Mouse (Mus musculus): ENCODE measurements around the gene Rassf10.
"Not testable (repeated sequence)": the region's sequence is repeated elsewhere in the genome, so short reads cannot be mapped to it uniquely, and the experiment has no call there.

Rassf10 gene

GRCm38 (mm10) chr7:112953777-112954291 lies at the start of gene Rassf10:
Rassf10 (plus strand) TSS chr7:112953962.
- no peak for DNase-seq (ENCODE audit: low read depth)

- no peak for DNase-seq (ENCODE audit: low read depth)
Measured at GRCm38 (mm10) chr7:112906848-112907247, 46.9 kb upstream of the Rassf10 start.

- no peak for DNase-seq (ENCODE audit: low read depth)
Measured at GRCm38 (mm10) chr7:112907468-112907867, 46.3 kb upstream of the Rassf10 start.

GRCm38 (mm10) chr7:112909164-112909563 lies 44.6 kb upstream of the Rassf10 start:
- DNase-seq (ENCODE audit: low read depth), result no peak

- no peak for DNase-seq (ENCODE audit: low read depth)
Measured at GRCm38 (mm10) chr7:112912969-112913368, 40.8 kb upstream of the Rassf10 start.

GRCm38 (mm10) chr7:112915571-112915970 lies 38.2 kb upstream of the Rassf10 start:
- no peak for DNase-seq (ENCODE audit: low read depth)

- DNase-seq (ENCODE audit: low read depth), result no peak
Measured at GRCm38 (mm10) chr7:112917613-112918278, 36.0 kb upstream of the Rassf10 start.

- no peak for DNase-seq (ENCODE audit: low read depth)
Measured at GRCm38 (mm10) chr7:112918279-112918991, 35.3 kb upstream of the Rassf10 start.

GRCm38 (mm10) chr7:112919845-112920244 lies 33.9 kb upstream of the Rassf10 start:
- peak; percentile 8 for DNase-seq (ENCODE audit: low read depth)

GRCm38 (mm10) chr7:112922801-112923200 lies 31.0 kb upstream of the Rassf10 start:
- no peak for DNase-seq (ENCODE audit: low read depth)

- no peak for DNase-seq (ENCODE audit: low read depth)
Measured at GRCm38 (mm10) chr7:112923712-112924111, 30.1 kb upstream of the Rassf10 start.

GRCm38 (mm10) chr7:112930669-112931068 lies 23.1 kb upstream of the Rassf10 start:
- DNase-seq (ENCODE audit: low read depth), result no peak

- not testable (repeated sequence) for DNase-seq (ENCODE audit: low read depth)
Measured at GRCm38 (mm10) chr7:112935876-112936275, 17.9 kb upstream of the Rassf10 start.

GRCm38 (mm10) chr7:112937089-112937488 lies 16.7 kb upstream of the Rassf10 start:
- no peak for DNase-seq (ENCODE audit: low read depth)

- no peak for DNase-seq (ENCODE audit: low read depth)
Measured at GRCm38 (mm10) chr7:112938959-112939358, 14.8 kb upstream of the Rassf10 start.

- no peak for DNase-seq (ENCODE audit: low read depth)
Measured at GRCm38 (mm10) chr7:112942567-112942966, 11.2 kb upstream of the Rassf10 start.

- DNase-seq (ENCODE audit: low read depth), result no peak
Measured at GRCm38 (mm10) chr7:112943056-112943455, 10.7 kb upstream of the Rassf10 start.

- DNase-seq (ENCODE audit: low read depth), result no peak
Measured at GRCm38 (mm10) chr7:112946706-112947105, 7.1 kb upstream of the Rassf10 start.

GRCm38 (mm10) chr7:112954351-112955102 lies 765 bp downstream of the Rassf10 start:
- no peak for DNase-seq (ENCODE audit: low read depth)

GRCm38 (mm10) chr7:112955103-112955827 lies 1.5 kb downstream of the Rassf10 start:
- DNase-seq (ENCODE audit: low read depth), result no peak

GRCm38 (mm10) chr7:112955955-112956354 lies 2.2 kb downstream of the Rassf10 start:
- DNase-seq (ENCODE audit: low read depth), result no peak

GRCm38 (mm10) chr7:112956961-112957360 lies 3.2 kb downstream of the Rassf10 start:
- no peak for DNase-seq (ENCODE audit: low read depth)
